Mouse (Mus musculus) telencephalon, adult 2 months (tissue): Measurements from ENCODE around the gene Syne2.

Experiments used
- DNase-seq: peaks from one replicate; pipeline ENCODE4 v3.0.0-alpha.2; 2011; ENCODE audit warnings: low read depth, low spot score

The Syne2 gene

DNA sequence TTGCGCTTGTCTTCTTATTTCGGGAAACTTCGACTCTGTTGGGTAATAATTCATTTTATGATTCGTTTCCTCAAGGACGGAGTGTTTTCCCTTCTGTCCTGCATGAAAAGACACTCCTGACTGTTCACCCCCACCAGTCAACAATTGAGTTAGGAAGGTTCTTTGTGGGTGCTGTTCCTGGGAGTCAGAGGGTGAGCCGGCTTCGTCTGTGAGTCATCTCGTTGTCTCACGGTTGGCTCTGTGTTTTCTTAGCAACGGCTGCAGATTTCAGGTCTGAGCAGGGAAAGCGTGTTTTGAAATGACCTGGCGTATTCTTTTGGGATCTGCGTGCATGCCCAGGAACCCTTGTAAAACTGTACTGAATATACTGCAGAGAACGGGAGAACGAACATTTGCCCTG is 9.8 kb downstream of the Syne2 start:
- DNase-seq, result no peak

GRCm38 (mm10) chr12:75829616-75830015 is 11.7 kb downstream of the Syne2 start:
- no peak for DNase-seq

DNA sequence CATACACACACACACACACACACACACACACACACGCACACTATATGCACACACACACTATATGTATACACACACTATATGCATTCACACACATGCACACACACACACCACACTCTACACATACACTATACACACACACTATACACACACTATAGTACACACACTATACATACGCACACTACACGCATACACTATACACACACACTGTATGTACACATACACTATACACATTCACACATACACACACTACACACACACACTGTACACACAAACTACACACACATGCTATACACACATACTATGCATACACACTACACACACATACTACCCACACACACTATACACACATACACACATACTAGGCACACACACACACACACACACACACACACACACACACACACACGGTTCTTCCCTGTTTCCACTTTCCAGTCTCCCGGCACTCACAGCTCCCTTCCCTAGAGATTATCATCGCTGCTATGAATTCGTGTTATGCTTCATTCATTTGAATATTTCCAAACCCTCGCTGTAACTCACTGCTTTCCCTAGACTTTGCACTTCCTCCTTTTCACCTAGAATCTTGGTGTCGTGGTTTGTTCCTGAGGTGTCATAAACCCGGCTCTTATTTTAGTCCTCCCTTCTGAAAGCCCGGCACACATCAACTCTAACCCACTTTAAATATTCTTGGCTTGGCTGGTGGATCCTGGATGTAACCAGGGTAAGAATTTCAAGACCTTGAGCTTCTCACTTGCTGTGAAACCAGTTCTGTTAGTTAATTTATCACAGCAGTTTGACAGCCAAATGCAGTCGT is 15.4 kb downstream of the Syne2 start:
- DNase-seq, result peak; percentile 53

GRCm38 (mm10) chr12:75833960-75834729 is 16.2 kb downstream of the Syne2 start:
- no peak for DNase-seq

DNA sequence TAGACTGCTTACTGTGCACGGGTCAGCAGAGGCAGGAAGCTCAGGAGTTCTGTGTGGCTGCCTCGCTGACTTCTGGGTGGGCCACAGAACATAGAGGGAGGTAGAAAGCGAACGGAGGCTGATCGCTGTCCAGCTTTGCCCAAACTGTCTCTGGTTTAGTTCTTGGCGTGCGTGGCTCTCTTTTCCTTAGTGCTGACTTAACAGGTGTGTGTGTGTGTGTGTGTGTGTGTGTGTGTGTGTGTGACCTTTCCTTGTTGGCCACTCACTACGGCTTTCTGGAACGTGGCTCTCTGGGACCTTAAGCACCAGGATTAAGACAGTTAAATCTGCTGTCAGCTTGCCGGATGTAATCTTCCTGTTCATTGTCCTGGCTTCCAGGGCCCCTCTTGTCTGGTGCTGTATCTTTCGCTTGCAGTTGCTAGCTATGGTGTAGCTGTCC is 18.6 kb downstream of the Syne2 start:
- no peak for DNase-seq

- no peak for DNase-seq
These were observed 19.5 kb downstream of the Syne2 start for GRCm38 (mm10) chr12:75837462-75837861.

DNA sequence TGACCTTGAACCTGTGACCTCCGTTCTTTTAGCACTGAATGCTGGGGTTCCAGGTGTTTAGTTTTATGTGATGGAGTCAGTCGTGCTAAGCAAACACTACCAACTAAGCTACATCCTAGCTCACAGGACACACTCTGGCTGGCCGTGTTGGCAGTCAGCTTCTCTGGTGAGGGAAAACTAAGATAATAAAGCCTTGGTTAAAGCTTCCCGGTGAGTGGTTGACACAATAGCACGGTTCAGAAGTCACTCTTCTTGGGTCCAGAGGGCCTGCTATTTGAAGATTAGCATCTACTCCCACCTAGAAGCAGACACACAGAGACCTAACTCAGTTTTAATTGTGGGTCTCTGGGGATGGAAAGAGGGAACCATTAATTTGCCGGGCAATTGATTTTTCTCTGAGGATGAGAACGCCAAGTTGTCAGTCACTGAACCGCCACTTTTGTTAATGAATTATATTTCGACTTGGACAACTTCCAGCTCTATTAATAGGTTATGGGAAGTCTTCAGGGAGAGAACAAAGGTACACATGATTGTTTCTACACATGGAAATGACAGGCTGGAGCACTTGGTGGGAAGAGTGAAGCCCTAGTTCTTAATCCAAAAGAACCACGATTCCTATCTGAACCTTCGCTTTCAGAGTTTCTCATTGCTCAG is 21.3 kb downstream of the Syne2 start:
- DNase-seq, result no peak

DNA sequence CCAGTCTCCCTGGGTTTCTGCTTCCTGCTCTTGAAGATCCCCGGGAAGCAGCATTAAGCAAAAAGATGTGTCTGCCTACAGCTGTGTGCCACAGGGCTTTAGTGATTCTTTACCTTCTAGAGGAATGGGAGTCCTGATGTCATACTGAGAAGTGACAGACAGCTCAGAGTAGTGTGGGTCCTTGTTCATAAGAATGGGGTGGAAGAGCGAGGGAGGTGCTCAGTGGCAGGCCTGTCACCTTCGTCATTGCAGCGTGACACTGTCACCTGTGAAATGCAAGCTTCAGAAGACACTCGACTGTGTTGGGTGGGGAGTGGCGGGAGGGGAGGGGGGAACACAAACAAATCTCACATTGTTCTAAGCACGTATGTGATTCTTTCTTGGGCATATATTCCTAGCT is 23.2 kb downstream of the Syne2 start:
- no peak for DNase-seq

- no peak for DNase-seq
These were observed 26.4 kb downstream of the Syne2 start for GRCm38 (mm10) chr12:75844311-75844710.

DNA sequence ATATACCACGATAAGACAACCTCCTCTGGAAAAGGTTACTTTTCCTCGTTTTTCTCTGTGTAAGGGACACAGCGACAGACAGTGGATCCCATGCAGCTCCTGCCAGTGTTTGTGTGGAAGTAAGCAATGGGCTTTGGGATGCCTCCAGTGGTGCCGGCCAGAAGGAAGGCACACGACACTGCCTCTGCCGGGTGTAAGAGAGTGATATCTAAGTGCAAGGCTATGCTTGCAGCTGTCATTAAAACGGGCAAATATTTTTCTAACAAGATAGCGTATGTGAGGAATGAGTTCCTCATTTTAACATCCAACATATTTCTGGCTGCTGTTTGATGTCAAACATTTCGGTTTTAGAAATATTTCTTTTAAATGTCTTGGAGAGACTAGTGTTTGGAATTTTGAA is 27.1 kb downstream of the Syne2 start:
- no peak for DNase-seq

GRCm38 (mm10) chr12:75846513-75846912 is 28.6 kb downstream of the Syne2 start:
- no peak for DNase-seq

DNA sequence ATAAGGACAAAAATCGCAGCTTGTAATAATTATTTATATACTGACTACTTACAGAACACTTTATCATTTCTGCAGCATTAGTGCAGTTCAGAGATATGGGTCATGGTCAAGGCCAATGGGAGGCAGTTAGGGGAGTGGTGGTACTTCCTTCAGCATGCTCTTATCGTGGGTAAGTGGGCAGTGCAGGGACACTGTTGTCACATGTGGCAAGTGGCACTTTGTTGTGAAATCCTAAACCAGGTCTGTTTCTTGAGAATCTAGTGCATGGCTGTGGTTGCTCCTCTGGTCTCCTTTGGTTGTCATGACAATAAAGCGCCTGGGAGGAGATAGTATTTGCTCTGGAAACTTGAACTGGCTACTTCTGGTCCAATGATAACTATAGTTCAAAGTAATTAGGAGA is 32.3 kb downstream of the Syne2 start:
- no peak for DNase-seq

DNA sequence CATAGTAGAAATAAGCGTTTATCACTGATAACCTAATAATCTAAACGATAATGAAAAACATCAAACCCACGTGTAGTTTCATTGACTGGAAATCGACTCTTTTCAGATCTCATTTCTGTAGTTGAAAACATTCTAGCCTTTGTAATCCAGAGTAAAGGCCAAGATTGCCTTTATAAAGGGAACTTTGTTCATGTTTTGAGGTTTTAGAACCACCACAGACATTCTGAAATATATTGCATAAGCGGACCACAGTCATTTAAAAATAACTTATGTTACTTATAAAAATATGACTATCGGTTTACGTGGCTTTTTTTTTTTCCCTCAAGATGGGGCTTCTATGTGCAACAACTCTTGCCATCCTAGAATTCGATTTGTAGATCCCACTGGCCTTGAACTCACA is 33.5 kb downstream of the Syne2 start:
- DNase-seq, result no peak

GRCm38 (mm10) chr12:75852384-75852783 is 34.5 kb downstream of the Syne2 start:
- DNase-seq, result no peak

GRCm38 (mm10) chr12:75853559-75853958 is 35.6 kb downstream of the Syne2 start:
- no peak for DNase-seq

GRCm38 (mm10) chr12:75855051-75855453 is 37.1 kb downstream of the Syne2 start:
- no peak for DNase-seq

- DNase-seq, result no peak
These were observed 37.7 kb downstream of the Syne2 start for GRCm38 (mm10) chr12:75855621-75856020.

GRCm38 (mm10) chr12:75856096-75856868 is 38.3 kb downstream of the Syne2 start:
- no peak for DNase-seq

- no peak for DNase-seq
These were observed 42.0 kb downstream of the Syne2 start for GRCm38 (mm10) chr12:75859936-75860335.

- no peak for DNase-seq
These were observed 42.9 kb downstream of the Syne2 start for GRCm38 (mm10) chr12:75860843-75861242.

DNA sequence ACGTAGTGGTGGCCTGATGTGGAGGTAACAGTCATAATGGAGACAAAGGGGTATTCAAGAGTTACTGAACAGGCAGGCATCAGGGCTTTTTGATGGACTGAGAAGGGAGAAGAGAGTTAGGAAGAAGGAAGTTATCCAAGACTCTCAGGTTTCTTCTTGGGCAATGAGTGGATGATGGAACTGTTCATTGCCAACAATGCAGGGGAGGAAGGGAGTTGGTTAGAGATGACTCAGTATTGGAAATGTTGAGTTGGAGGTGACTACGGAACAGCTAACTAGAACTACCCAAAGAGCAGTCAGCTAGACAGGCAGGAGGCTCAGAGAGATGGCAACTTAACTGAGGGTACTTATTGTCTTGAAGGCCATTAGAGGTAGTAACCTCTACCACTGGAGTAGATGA is 47.2 kb downstream of the Syne2 start:
- no peak for DNase-seq
